Mouse (Mus musculus): Measurements from ENCODE around the gene Bhlhe23. TPM values are rescaled to one million over a fixed set of nuclear protein-coding genes. Genes with fewer than 3 reads are reported as not detected.

Gene Bhlhe23
- polyA plus RNA-seq, 1 experiment = not detected

DNA sequence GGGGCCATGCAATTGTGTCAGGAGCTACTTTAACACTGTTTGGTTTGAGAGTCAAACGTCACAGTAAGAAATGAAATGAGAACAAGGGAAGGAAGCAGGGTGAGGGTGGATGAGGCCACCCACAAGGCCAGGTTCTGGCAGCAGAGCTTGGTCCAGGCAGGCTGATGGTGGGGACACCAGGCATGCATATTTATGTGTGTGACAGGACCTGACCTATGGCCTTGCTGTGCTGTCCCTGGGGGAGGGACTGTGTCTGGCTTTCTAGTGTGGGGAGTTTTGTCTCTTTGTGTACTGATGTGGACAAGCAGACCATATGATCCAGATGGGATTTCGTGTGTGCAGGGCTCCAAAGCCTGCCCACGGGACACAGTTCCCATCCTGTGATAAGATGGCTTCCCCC lies 18.9 kb upstream of the Bhlhe23 start:
- Histone ChIP-seq H3K27ac (ENCODE audit: insufficient read depth, low read length) (no peak overlapping the region), H3K9me3 (replicated peaks; ENCODE audit: control insufficient read depth, insufficient read depth, low read length, poor library complexity, severe bottlenecking) (no peaks in the 10 kb centered on the region), H3K27me3 (ENCODE audit: control insufficient read depth, insufficient read depth, low read length, poor library complexity, severe bottlenecking) (no peaks in the 10 kb centered on the region), H3K4me3 (ENCODE audit: low read depth, low read length) (no peak overlapping the region), H3K9ac (ENCODE audit: low read depth, poor library complexity, severe bottlenecking) (no peak overlapping the region), H3K36me3 (ENCODE audit: control insufficient read depth, insufficient read depth, low read length, poor library complexity, severe bottlenecking) (no peaks in the 10 kb centered on the region), H3K4me1 (ENCODE audit: control insufficient read depth, insufficient read depth, low read length) (no peaks in the 10 kb centered on the region)
- TF ChIP-seq EP300 (IDR thresholded peaks at IDR 0.05; ENCODE audit: insufficient read depth, low read depth, low read length) (no peak), CTCF (IDR thresholded peaks at IDR 0.05; ENCODE audit: low read depth, low read length) (no peak), POLR2A (IDR thresholded peaks at IDR 0.05; ENCODE audit: insufficient read depth, low read length) (no peak)

DNA sequence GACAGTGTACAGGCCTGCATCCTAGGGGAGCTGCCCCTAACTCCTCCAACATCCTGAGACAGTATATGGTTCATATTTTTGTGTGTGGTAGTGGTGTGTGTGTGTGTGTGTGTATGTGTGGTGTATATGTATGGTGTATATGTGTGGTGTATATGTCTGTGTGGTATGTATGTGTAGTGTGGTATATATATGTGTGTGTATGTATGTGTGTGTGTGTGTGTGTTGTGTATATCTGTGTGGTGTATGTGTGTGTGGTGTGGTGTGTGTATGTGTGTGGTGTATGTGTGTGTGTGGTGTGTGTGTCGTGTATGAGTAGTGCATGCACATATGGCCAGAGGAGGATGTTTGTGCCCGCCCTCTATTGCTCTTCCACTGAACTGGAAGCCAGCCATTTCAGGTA lies 17.7 kb upstream of the Bhlhe23 start:
- no peak overlapping the region for H3K9ac ChIP-seq (ENCODE audit: low read depth, poor library complexity, severe bottlenecking)
- no peaks in the 10 kb centered on the region for H3K36me3 ChIP-seq (ENCODE audit: control insufficient read depth, insufficient read depth, low read length, poor library complexity, severe bottlenecking)
- no peaks in the 10 kb centered on the region for H3K4me1 ChIP-seq (ENCODE audit: control insufficient read depth, insufficient read depth, low read length)
- H3K27me3 ChIP-seq (ENCODE audit: control insufficient read depth, insufficient read depth, low read length, poor library complexity, severe bottlenecking) = no peaks in the 10 kb centered on the region
- no peak overlapping the region for H3K27ac ChIP-seq (ENCODE audit: insufficient read depth, low read length)
- no peak overlapping the region for H3K4me3 ChIP-seq (ENCODE audit: low read depth, low read length)
- no peaks in the 10 kb centered on the region for H3K9me3 ChIP-seq (replicated peaks; ENCODE audit: control insufficient read depth, insufficient read depth, low read length, poor library complexity, severe bottlenecking)
- TF ChIP-seq EP300 (IDR thresholded peaks at IDR 0.05; ENCODE audit: insufficient read depth, low read depth, low read length) = no peak
- TF ChIP-seq POLR2A (IDR thresholded peaks at IDR 0.05; ENCODE audit: insufficient read depth, low read length) = no peak
- no peak for TF ChIP-seq CTCF (IDR thresholded peaks at IDR 0.05; ENCODE audit: low read depth, low read length)

DNA sequence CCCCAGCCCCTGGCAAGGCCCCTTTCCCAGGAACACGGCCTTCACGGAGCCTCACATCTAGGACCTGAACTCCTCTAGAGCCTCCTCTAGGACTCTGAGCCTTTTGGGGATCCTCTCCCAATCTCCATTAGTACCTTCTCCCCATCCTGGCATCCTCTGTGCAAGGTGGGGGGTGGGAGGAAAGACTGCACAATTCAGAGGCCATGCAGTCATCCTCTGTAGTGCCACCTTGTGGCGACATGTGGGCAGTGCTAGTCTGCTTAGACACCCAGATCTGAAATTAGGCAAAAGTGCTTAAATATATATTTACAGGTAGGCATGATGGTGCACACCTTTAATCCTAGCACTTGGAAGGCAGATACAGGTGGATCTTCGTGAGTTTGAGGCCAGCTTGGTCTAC lies 15.0 kb upstream of the Bhlhe23 start:
- Histone ChIP-seq H3K9ac (ENCODE audit: low read depth, poor library complexity, severe bottlenecking) (no peak overlapping the region), H3K27me3 (ENCODE audit: control insufficient read depth, insufficient read depth, low read length, poor library complexity, severe bottlenecking) (no peaks in the 10 kb centered on the region), H3K4me1 (ENCODE audit: control insufficient read depth, insufficient read depth, low read length) (no peaks in the 10 kb centered on the region), H3K9me3 (replicated peaks; ENCODE audit: control insufficient read depth, insufficient read depth, low read length, poor library complexity, severe bottlenecking) (no peaks in the 10 kb centered on the region), H3K36me3 (ENCODE audit: control insufficient read depth, insufficient read depth, low read length, poor library complexity, severe bottlenecking) (no peaks in the 10 kb centered on the region), H3K27ac (ENCODE audit: insufficient read depth, low read length) (no peak overlapping the region), H3K4me3 (ENCODE audit: low read depth, low read length) (no peak overlapping the region)
- no peak for TF ChIP-seq POLR2A (IDR thresholded peaks at IDR 0.05; ENCODE audit: insufficient read depth, low read length)
- TF ChIP-seq CTCF (IDR thresholded peaks at IDR 0.05; ENCODE audit: low read depth, low read length) = peak; percentile 92

DNA sequence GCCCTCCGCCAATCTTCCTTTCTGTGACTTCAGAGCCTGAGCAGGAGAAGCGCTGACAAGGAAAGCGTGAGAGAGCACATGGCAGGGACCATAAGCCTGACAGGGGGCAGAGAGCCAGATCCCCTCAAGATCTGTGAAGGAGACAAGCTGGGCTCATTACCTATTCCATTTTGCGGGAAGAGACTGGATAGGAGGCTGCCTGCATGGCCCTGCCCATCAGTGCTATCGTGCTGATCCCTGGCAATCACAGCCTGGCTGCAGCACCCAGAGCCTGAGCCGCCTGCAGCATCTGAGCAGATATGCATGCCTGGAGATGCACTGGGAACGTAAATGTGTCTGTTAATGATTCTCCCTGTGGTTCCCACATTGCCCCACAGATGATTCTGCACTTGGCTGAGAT lies 12.1 kb upstream of the Bhlhe23 start:
- Histone ChIP-seq H3K36me3 (ENCODE audit: control insufficient read depth, insufficient read depth, low read length, poor library complexity, severe bottlenecking) (no peaks in the 10 kb centered on the region), H3K9me3 (replicated peaks; ENCODE audit: control insufficient read depth, insufficient read depth, low read length, poor library complexity, severe bottlenecking) (no peaks in the 10 kb centered on the region), H3K4me1 (ENCODE audit: control insufficient read depth, insufficient read depth, low read length) (no peaks in the 10 kb centered on the region), H3K27ac (ENCODE audit: insufficient read depth, low read length) (no peak overlapping the region), H3K4me3 (ENCODE audit: low read depth, low read length) (no peak overlapping the region), H3K9ac (ENCODE audit: low read depth, poor library complexity, severe bottlenecking) (no peak overlapping the region), H3K27me3 (ENCODE audit: control insufficient read depth, insufficient read depth, low read length, poor library complexity, severe bottlenecking) (no peaks in the 10 kb centered on the region)
- TF ChIP-seq POLR2A (IDR thresholded peaks at IDR 0.05; ENCODE audit: insufficient read depth, low read length) = no peak
- no peak for TF ChIP-seq EP300 (IDR thresholded peaks at IDR 0.05; ENCODE audit: insufficient read depth, low read depth, low read length)
- no peak for TF ChIP-seq CTCF (IDR thresholded peaks at IDR 0.05; ENCODE audit: low read depth, low read length)

DNA sequence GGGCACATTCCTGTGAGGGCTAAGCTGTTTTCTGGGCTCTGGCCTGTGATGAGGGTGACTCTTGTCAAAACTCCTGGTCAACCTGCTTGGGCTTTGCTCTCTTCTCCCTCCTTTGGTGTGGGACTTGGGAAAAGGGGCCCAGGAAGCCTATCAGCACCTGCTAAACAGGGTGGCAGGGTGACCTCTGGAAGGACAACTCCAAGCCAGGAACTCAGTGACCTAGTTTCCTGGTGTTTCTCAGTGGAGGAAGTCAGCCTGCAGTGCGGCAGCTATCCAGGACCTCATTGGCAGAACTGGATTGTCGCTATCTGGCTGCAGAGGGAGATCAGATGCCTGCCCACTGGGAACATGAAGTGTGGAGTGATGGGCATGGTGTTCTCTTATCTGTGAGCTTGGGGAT lies 11.7 kb upstream of the Bhlhe23 start:
- Histone ChIP-seq H3K9me3 (replicated peaks; ENCODE audit: control insufficient read depth, insufficient read depth, low read length, poor library complexity, severe bottlenecking) (no peaks in the 10 kb centered on the region), H3K27ac (ENCODE audit: insufficient read depth, low read length) (no peak overlapping the region), H3K27me3 (ENCODE audit: control insufficient read depth, insufficient read depth, low read length, poor library complexity, severe bottlenecking) (no peaks in the 10 kb centered on the region), H3K4me3 (ENCODE audit: low read depth, low read length) (no peak overlapping the region), H3K9ac (ENCODE audit: low read depth, poor library complexity, severe bottlenecking) (no peak overlapping the region), H3K4me1 (ENCODE audit: control insufficient read depth, insufficient read depth, low read length) (no peaks in the 10 kb centered on the region), H3K36me3 (ENCODE audit: control insufficient read depth, insufficient read depth, low read length, poor library complexity, severe bottlenecking) (no peaks in the 10 kb centered on the region)
- no peak for TF ChIP-seq POLR2A (IDR thresholded peaks at IDR 0.05; ENCODE audit: insufficient read depth, low read length)
- no peak for TF ChIP-seq EP300 (IDR thresholded peaks at IDR 0.05; ENCODE audit: insufficient read depth, low read depth, low read length)
- no peak for TF ChIP-seq CTCF (IDR thresholded peaks at IDR 0.05; ENCODE audit: low read depth, low read length)

DNA sequence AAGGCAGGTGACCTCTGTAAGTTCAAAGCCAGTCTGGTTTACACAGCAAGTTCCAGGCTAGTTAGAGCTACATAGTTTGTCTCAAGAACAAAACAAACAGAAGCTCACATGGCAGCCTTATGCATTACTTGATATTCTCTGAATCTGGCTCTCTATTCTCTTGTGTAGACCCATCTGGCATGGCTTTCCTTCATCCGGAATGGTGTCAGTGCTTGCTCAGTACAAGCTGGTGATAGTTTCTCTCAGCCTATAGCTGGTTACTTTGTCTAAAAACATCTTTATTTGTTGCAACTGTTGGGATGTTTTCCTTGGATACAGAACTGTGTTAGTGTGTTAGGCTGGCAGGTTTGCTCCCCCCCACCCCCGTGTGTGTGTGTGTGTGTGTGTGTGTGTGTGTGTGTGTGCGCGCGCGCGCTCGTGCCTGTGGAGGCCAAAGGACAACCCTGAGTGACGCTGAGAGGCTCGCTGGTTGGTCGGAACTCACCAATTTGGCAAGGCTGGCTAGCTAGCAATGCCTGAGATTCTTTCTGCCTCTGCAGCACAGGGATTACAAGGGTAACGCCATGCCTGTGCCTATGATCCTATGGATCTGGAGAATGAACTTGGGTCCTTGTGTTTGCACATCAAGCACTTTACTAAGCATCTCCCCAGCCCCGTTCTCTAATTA lies 11.0 kb upstream of the Bhlhe23 start:
- H3K9ac ChIP-seq (ENCODE audit: low read depth, poor library complexity, severe bottlenecking) = no peak overlapping the region
- H3K27me3 ChIP-seq (ENCODE audit: control insufficient read depth, insufficient read depth, low read length, poor library complexity, severe bottlenecking) = no peaks in the 10 kb centered on the region
- H3K9me3 ChIP-seq (replicated peaks; ENCODE audit: control insufficient read depth, insufficient read depth, low read length, poor library complexity, severe bottlenecking) = no peaks in the 10 kb centered on the region
- TF ChIP-seq CTCF (IDR thresholded peaks at IDR 0.05; ENCODE audit: low read depth, low read length) (no peak), POLR2A (IDR thresholded peaks at IDR 0.05; ENCODE audit: insufficient read depth, low read length) (no peak), EP300 (IDR thresholded peaks at IDR 0.05; ENCODE audit: insufficient read depth, low read depth, low read length) (no peak)
- no peak overlapping the region for H3K4me3 ChIP-seq (ENCODE audit: low read depth, low read length)
- H3K27ac ChIP-seq (ENCODE audit: insufficient read depth, low read length) = no peak overlapping the region
- H3K36me3 ChIP-seq (ENCODE audit: control insufficient read depth, insufficient read depth, low read length, poor library complexity, severe bottlenecking) = no peaks in the 10 kb centered on the region
- H3K4me1 ChIP-seq (ENCODE audit: control insufficient read depth, insufficient read depth, low read length) = no peaks in the 10 kb centered on the region
